Mouse (Mus musculus) c-Kit-positive CD71-positive TER-119-positive erythroid progenitor cells, embryonic 14.5 days (primary cell): ENCODE measurements at regions not wholly inside any gene's neighbourhood (a gene's known extent, or its start where the extent isn't known, plus 50 kb on each side); places are given as distances from the start of the nearest gene placed in this dataset.
A peak's percentile ranks its signal among the peaks of the same experiment; 100 is the strongest.

Experiments
- DNase-seq: peaks from one replicate; pipeline ENCODE4 v3.0.0-alpha.2; 2013; ENCODE audit warnings: low spot score

DNA sequence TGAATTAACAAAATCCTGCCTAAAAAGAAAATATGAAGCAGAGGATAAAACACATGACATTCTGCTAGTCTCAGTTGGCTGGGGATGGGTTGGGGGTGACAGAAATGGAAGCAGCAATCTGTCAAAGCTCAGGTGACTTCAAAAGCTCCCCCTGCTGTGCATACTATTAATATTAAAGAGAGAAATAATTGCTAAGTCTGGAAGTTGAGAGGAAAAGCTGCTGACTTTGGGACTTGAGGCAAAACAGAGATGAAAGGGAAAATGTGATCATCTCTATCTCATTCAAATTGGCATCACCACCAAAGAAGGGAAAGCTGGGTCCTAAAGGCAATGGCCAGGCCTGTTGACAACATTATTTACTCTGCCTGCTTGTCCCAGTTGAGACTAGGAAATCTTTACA is 90.8 kb downstream of the Rpe65 start:
- DNase-seq = no peak

DNA sequence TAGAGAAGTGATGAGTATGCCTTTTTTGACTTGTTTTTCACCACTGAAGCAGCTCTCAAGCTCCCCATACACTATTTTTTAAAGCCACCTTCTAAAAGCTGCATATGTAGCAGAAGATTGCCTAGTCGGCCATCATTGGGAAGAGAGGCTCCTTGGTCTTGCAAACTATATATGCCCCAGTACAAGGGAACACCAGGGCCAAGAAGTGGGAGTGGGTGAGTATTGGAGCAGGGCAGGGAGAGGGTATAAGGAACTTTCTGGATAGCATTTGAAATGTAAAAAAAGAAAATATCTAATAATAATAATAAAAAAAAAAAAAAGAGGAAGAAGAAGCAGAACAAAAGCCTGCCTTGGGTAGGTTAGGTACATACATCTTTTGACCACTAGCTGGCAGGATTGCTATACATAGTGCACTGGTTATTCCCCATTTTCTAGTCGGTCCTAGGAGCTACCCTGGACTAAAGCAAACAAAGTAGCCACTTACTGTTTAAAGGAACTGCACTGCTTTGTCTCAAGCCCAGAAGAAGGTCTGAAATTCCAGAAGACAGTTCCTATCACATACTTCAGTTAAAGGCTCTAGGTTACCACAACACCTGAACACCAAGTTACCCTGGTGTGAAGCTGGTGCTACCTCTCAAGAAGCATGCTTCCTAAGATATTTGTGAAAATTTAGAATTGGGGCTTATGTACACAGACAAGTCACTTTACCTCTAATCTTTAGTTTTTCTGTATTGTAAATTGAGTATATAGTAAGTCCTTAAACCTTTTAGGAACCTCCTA is 114.9 kb upstream of the Wls start:
- DNase-seq = no peak

DNA sequence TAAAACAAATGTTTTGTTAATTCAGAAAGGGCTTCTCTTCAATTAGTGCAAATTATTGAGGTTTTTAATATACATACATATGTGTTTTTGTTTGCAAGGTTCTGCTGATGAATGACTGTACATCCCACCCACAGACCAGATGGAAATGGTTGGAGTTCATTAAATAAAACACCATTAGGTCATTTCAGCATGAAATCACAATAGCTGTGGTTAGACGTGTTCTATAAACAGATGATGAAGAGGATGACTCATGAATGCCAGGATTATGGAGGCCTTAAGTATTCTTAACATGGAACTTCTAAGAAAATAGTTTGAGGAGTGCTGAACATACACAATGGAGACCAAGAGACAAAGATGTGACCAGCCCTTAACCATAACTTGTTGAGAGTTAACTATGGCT is 107.3 kb upstream of the Wls start:
- no peak for DNase-seq

DNA sequence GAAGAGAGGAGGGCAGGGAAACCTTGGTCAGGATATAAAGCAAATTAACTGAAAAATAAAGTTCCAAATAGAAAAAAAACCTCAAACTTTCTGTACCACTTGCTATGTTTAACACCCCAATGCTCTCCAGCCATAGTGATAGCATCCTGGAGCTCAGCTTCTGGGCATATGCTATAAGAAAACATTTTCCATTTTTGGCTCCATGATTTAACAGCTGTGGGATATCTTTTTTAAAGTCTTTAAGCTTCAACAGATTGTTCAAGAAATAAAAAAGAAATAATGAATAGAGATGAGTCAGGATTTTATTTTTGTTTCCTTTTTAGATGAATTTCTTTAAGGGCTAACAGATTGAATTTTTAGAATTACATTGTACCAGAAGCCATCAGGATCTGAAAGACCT is 106.3 kb upstream of the Wls start:
- no peak for DNase-seq

DNA sequence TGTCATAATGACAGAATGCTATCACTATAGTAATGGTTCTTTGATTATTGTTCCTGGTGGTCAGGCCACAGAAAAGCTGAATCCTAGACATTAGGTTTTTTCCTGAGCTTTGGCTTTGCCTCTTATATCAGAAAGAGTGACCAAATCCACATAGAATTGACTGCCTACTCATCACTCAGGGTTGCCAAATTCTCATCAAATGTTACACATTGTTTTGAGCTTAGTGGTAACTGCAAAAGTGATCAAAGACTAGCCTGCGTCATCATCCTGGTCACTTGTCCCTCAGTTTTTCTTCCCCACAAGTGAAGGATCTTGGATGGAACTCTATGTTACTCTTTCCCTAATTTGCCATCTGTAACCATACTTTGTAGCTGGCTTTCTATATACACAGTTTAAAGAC is 104.9 kb upstream of the Wls start:
- DNase-seq = no peak

DNA sequence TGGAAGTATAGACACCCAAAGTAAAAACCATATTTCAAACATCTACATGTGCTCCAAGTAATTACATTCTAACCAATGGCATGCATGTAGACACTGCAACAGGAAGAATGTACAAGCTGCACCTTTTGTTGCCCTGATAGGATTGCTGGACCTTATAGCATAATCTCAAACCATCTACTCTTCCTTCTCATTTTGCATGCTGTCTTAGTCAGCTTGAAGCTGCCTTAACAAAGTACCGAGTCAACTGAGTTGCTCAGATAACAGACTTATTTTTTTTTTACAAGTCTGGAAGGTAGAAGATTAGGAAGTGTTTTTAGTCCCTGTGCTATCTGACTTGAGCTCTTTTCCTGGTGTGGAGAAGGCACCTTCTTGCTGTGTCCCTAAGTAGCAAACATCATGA is 103.4 kb upstream of the Wls start:
- peak; percentile 14 for DNase-seq

DNA sequence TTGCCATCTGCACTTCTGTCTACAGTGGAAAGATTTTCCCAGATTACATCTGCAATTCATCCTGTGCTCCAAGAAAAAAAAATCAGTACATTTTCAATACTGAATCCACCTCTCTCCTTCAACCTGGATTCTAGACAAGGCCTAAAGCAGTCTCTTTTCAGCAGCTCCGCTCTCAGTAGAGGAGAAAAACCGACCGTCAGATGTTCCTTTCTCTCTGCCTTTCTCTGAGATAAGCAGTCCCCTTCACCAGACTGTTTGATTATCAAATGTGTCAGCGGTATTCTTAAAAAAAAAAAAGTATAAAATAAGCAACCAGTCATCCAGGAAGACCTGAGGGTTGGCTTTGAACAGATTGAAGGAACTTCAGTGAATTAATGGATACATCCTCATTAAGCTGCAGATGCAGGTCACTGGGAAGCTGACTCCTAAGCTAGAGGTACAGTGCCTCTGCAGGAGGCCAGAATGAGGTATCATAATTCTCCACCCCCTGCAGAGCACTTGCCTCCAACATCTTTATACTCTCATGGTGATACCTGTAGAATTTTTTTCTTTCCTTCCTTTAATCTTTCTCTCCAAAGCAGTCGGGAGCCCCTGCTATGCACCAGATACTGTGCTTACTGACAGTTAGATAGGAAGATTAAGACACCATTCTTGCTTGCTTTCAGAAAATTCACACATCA is 98.7 kb upstream of the Wls start:
- DNase-seq = no peak

DNA sequence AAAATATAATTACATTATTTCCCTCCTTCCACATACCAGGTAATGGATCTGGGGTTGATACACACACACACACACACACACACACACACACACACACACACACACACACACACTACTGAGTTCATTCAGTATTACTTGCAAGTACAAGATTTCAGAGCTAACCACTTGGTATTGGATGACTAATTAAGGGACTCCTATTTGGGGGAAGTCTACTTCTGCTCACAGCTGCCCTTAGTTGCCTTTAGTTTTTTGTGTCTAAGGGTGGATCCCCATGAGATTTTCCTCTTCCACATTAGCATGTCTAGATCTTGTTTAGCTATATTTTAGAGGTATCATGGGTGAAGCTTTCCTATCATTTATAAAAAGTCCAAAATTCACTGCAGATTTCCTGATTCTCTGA is 97.7 kb upstream of the Wls start:
- DNase-seq = no peak

DNA sequence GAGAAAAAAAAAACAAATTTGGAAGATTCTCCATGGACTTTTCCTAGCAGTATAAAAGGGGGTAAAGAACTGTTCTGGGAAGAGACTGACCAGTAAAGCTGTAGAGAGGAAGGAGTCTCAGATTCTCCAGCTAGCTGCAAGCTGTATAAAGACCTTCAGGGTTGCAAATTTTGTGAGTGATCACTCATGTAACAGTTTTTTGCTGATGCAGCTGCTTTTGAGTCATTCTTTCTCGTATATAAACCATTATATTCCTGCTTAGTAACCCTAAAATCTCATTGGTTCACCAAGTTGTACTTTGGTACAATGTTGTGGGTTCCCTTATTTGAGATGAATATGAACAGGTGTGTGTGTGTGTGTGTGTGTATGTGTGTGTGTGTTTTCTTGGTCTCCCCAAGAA is 79.7 kb upstream of the Wls start:
- no peak for DNase-seq

DNA sequence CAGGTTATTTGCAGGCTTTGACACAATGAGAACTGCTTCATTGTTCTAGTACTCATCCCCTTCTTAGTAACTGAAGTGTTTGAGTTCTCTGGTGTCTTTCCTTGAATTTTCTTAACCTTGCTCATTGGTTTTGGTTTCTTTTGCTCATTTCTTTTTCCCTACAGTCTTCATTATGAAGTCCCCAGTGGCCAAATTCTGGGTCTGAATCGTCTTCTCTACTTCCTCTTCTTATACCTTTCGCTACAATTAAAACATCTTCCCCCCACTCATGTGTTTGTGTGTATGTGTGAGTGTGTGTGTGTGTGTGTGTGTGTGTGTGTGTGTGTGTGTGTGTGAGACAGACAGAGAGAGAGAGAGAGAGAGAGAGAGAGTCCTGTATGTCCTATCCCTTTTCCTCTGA is 79.2 kb upstream of the Wls start:
- DNase-seq = no peak

DNA sequence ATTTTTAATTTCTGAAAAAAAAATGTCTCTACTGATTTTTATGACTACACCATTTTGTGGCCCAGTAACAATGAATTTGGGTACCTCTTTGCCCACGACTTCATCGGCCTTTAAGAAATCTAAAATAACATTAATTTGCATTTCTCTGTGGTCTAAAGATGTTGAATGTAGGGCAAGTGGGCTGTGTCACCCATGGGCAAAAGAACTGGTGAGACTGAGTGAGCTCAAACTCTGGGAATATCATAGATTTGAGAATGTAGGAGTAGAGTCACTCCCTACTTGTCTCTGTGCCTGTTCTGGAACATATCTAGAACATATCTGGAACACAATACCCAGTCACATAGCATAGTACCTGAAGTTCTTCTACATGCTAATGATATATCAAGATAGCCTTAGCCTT is 78.5 kb upstream of the Wls start:
- DNase-seq = no peak

DNA sequence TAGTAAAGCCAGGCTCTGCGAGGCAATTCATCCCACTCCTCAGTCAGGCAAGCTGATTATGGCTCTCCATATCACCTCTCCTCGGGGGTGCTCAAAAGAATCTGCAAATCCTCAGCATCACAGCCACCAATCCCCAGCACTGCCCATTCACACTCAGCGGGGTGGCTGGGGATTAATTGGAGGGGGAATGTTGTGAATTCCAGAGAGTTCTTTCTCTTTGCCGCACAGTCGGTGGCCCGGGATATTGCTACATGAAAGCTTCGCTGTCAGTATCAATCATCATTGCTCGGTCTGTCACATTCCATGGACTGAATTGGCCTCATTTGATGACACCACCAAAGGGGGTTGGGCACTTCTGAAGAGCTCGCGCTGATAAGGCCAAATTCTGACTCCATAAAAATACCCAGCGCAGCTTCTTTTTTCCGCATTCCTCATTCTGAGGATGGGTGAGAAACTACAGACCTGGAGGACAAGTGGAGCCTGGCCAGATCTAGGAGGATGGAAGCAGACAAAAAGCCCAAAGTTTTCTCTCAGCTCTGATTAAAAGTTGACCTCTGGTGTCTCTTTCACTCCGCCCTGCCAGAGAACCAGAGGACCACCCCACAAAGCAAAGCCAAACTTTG is 57.1 kb upstream of the Wls start:
- DNase-seq = no peak

DNA sequence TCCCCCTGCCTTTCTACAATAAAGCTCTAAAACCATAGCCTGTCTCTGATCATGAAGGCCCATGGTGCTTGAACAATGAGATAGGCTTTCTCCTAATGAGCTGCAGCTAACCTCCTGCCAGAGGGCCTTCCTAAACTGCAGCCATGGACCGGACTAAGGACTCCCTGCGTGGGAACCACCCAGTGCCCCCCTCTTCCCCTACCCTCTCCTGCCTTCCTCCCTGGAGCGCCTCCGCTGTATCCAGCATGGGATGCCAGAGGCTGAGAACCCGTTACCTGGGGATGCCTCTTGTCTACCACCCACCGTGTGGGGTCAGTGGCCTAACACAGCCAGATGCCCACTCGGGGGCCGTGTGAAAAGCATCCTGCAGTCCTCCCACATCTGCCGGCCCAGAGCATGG is 51.7 kb upstream of the Wls start:
- no peak for DNase-seq
